Mouse (Mus musculus) thymus, adult 2 months (tissue): Measurements from ENCODE around the gene Akap17b.

Experiments used
- CTCF ChIP-seq: fragments of 200-500 bp; IDR thresholded peaks from 2 replicates; pipeline ENCODE4 v1.5.1; 2012; ENCODE audit warnings: mild to moderate bottlenecking, control low read depth, low read length, moderate library complexity, borderline replicate concordance; ENCODE audit not compliant: control insufficient read depth, poor library complexity, insufficient read depth; ENCODE audit errors: extremely low read depth
- POLR2A ChIP-seq: fragments of 200-500 bp; IDR thresholded peaks from 2 replicates; pipeline ENCODE4 v1.6.1; 2012; ENCODE audit warnings: mild to moderate bottlenecking, low read length, control low read depth, moderate library complexity; ENCODE audit not compliant: control insufficient read depth, poor library complexity, insufficient read depth; ENCODE audit errors: extremely low read depth

- no peak for TF ChIP-seq POLR2A
- TF ChIP-seq CTCF = no peak
These were observed 83.5 kb downstream of the Akap17b start for GRCm38 (mm10) chrX:36561650-36562049.
